Mouse (Mus musculus) urinary bladder, postnatal 4 days (tissue): ENCODE results near the gene Nhlh1.

Source experiments
- DNase-seq, 2 experiments: peaks; one replicate each; pipeline ENCODE4 v3.0.0; 2021 to 2022; ENCODE audit warnings: low spot score in 2 of 2

The Nhlh1 gene

GRCm38 (mm10) chr1:172053541-172054440, 3.6 kb downstream of the Nhlh1 start:
- DNase-seq, result no peak

GRCm38 (mm10) chr1:172052766-172053279, 4.5 kb downstream of the Nhlh1 start:
- DNase-seq, result no peak

GRCm38 (mm10) chr1:172049131-172049782, 8.1 kb downstream of the Nhlh1 start:
- DNase-seq, result no peak

GRCm38 (mm10) chr1:172048241-172048734, 9.1 kb downstream of the Nhlh1 start:
- no peak for DNase-seq

- peak; percentile 51 to 71 for DNase-seq
Measured at GRCm38 (mm10) chr1:172046938-172047337, 10.4 kb downstream of the Nhlh1 start.

- DNase-seq, result no peak
Measured at GRCm38 (mm10) chr1:172046410-172046809, 11.0 kb downstream of the Nhlh1 start.

GRCm38 (mm10) chr1:172029914-172030313, 27.5 kb downstream of the Nhlh1 start:
- no peak for DNase-seq

GRCm38 (mm10) chr1:172028394-172029275, 28.7 kb downstream of the Nhlh1 start, which contains the start of gene Vangl2:
TSS of gene Vangl2 (minus strand) at chr1:172028444.
- no peak for DNase-seq

- no peak for DNase-seq
Measured at GRCm38 (mm10) chr1:172027809-172028102, 29.6 kb downstream of the Nhlh1 start.

GRCm38 (mm10) chr1:172027010-172027808, 30.2 kb downstream of the Nhlh1 start:
- peak; percentile 85 to 90 for DNase-seq

- no peak for DNase-seq
Measured at GRCm38 (mm10) chr1:172026201-172026901, 31.0 kb downstream of the Nhlh1 start.

GRCm38 (mm10) chr1:172025201-172025904, 32.0 kb downstream of the Nhlh1 start:
- DNase-seq, result no peak

- DNase-seq, result no peak
Measured at GRCm38 (mm10) chr1:172024140-172024895, 33.1 kb downstream of the Nhlh1 start.

GRCm38 (mm10) chr1:172019863-172020521, 37.4 kb downstream of the Nhlh1 start:
- DNase-seq, result no peak

- DNase-seq, result no peak
Measured at GRCm38 (mm10) chr1:172019339-172019738, 38.0 kb downstream of the Nhlh1 start.

GRCm38 (mm10) chr1:172018336-172019311, 38.7 kb downstream of the Nhlh1 start:
- DNase-seq, result no peak

- no peak for DNase-seq
Measured at GRCm38 (mm10) chr1:172017517-172018070, 39.8 kb downstream of the Nhlh1 start.
